Mouse (Mus musculus): Measurements from ENCODE around the gene Gm20388. TPM values are rescaled to one million over a fixed set of nuclear protein-coding genes. Genes with fewer than 3 reads are reported as not detected.

The Gm20388 gene
- total RNA-seq, 1 experiment, result 27.0 TPM

- Histone ChIP-seq H3K36me3 (ENCODE audit: control insufficient read depth, insufficient read depth, low read length, poor library complexity, severe bottlenecking) (no peaks in the 10 kb centered on the region), H3K27ac (ENCODE audit: insufficient read depth, low read depth, low read length, poor library complexity, severe bottlenecking) (no peak overlapping the region), H3K4me1 (ENCODE audit: control insufficient read depth in 2 of 2, insufficient read depth in 2 of 2, low read length in 2 of 2, poor library complexity in 1 of 2) (peaks cover 0 to 7% of the 10 kb centered on the region in 2 experiments; a peak in 1 of 4 replicates), H3K4me3 (ENCODE audit: insufficient read depth in 1 of 2, low read depth in 1 of 2, low read length in 2 of 2, poor library complexity in 1 of 2, severe bottlenecking in 1 of 2) (no peak overlapping the region), H3K9ac (ENCODE audit: insufficient read depth, low read depth, low read length, poor library complexity, severe bottlenecking) (no peak overlapping the region), H3K9me3 (ENCODE audit: control insufficient read depth, insufficient read depth, low read depth, low read length) (no peaks in the 10 kb centered on the region)
- in situ Hi-C loops (cut with MboI; ENCODE audit: low sequenced_read_pairs in 2 of 2, unreplicated experiment in 2 of 2), result no loop called here
- DNase-seq (ENCODE audit: low read depth, low spot score), result no peak
- TF ChIP-seq MAFK (IDR thresholded peaks at IDR 0.05; ENCODE audit: insufficient read depth, low read depth, low read length) (no peak), HCFC1 (IDR thresholded peaks at IDR 0.05; ENCODE audit: borderline replicate concordance, insufficient read depth, low read length) (no peak), ZC3H11A (IDR thresholded peaks at IDR 0.05; ENCODE audit: borderline replicate concordance, low read depth, low read length) (no peak)
These were observed 4353.4 kb downstream of the Gm20388 start for GRCm38 (mm10) chr8:124264032-124264431.

GRCm38 (mm10) chr8:124264671-124265070, 4354.0 kb downstream of the Gm20388 start:
- no peak for DNase-seq (ENCODE audit: low read depth, low spot score)
- Histone ChIP-seq H3K4me3 (ENCODE audit: insufficient read depth in 1 of 2, low read depth in 1 of 2, low read length in 2 of 2, poor library complexity in 1 of 2, severe bottlenecking in 1 of 2) (no peak overlapping the region), H3K27ac (ENCODE audit: insufficient read depth, low read depth, low read length, poor library complexity, severe bottlenecking) (no peak overlapping the region), H3K9me3 (ENCODE audit: control insufficient read depth, insufficient read depth, low read depth, low read length) (no peaks in the 10 kb centered on the region), H3K36me3 (ENCODE audit: control insufficient read depth, insufficient read depth, low read length, poor library complexity, severe bottlenecking) (no peaks in the 10 kb centered on the region), H3K4me1 (ENCODE audit: control insufficient read depth in 2 of 2, insufficient read depth in 2 of 2, low read length in 2 of 2, poor library complexity in 1 of 2) (peaks cover 0 to 4% of the 10 kb centered on the region in 2 experiments; a peak in 1 of 4 replicates), H3K9ac (ENCODE audit: insufficient read depth, low read depth, low read length, poor library complexity, severe bottlenecking) (no peak overlapping the region)
- in situ Hi-C loops (cut with MboI; ENCODE audit: low sequenced_read_pairs in 2 of 2, unreplicated experiment in 2 of 2), result no loop called here
- no peak for TF ChIP-seq CHD2 (IDR thresholded peaks at IDR 0.05; ENCODE audit: low read depth, low read length)
- TF ChIP-seq MAFK (IDR thresholded peaks at IDR 0.05; ENCODE audit: insufficient read depth, low read depth, low read length), result no peak
- no peak for TF ChIP-seq HCFC1 (IDR thresholded peaks at IDR 0.05; ENCODE audit: borderline replicate concordance, insufficient read depth, low read length)
- TF ChIP-seq ZC3H11A (IDR thresholded peaks at IDR 0.05; ENCODE audit: borderline replicate concordance, low read depth, low read length), result no peak

- in situ Hi-C loops (cut with MboI; ENCODE audit: low sequenced_read_pairs in 2 of 2, unreplicated experiment in 2 of 2), result no loop called here
- TF ChIP-seq ZNF384 (IDR thresholded peaks at IDR 0.05; ENCODE audit: low read depth, low read length) (no peak), CHD2 (IDR thresholded peaks at IDR 0.05; ENCODE audit: low read depth, low read length) (no peak), ZC3H11A (IDR thresholded peaks at IDR 0.05; ENCODE audit: borderline replicate concordance, low read depth, low read length) (no peak), MAFK (IDR thresholded peaks at IDR 0.05; ENCODE audit: insufficient read depth, low read depth, low read length) (no peak)
- Histone ChIP-seq H3K4me3 (ENCODE audit: insufficient read depth in 1 of 2, low read depth in 1 of 2, low read length in 2 of 2, poor library complexity in 1 of 2, severe bottlenecking in 1 of 2) (no peak overlapping the region), H3K36me3 (ENCODE audit: control insufficient read depth, insufficient read depth, low read length, poor library complexity, severe bottlenecking) (no peaks in the 10 kb centered on the region), H3K9me3 (ENCODE audit: control insufficient read depth, insufficient read depth, low read depth, low read length) (no peaks in the 10 kb centered on the region), H3K9ac (ENCODE audit: insufficient read depth, low read depth, low read length, poor library complexity, severe bottlenecking) (no peak overlapping the region), H3K27ac (ENCODE audit: insufficient read depth, low read depth, low read length, poor library complexity, severe bottlenecking) (no peak overlapping the region), H3K4me1 (ENCODE audit: control insufficient read depth in 2 of 2, insufficient read depth in 2 of 2, low read length in 2 of 2, poor library complexity in 1 of 2) (peaks cover 0 to 4% of the 10 kb centered on the region in 2 experiments; a peak in 1 of 4 replicates)
- no peak for DNase-seq (ENCODE audit: low read depth, low spot score)
These were observed 4354.5 kb downstream of the Gm20388 start for GRCm38 (mm10) chr8:124265130-124265529.

DNA sequence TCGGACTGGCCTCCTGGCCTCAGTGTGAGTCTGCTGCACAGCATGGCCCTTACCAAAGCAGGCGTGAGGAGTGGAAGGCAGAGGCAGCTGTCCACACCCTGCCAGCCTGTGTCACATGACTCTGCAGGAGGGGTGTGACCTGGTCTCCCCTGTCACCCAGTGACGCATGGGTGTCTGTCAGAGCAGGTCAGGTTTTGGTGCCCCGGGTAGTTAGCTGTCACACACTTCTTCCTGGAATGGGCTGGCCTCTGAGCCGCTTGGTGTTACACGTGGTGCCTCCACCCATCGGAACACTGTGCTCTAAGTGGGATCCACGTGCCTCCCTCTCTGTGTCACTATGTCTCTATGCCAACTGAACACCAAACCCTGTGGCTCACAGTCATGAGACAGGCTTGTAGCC, 4355.2 kb downstream of the Gm20388 start:
- H3K4me1 ChIP-seq (ENCODE audit: control insufficient read depth in 2 of 2, insufficient read depth in 2 of 2, low read length in 2 of 2, poor library complexity in 1 of 2), result peaks cover 0 to 6% of the 10 kb centered on the region in 2 experiments; a peak in 1 of 4 replicates
- no peak for DNase-seq (ENCODE audit: low read depth, low spot score)
- in situ Hi-C loops (cut with MboI; ENCODE audit: low sequenced_read_pairs in 2 of 2, unreplicated experiment in 2 of 2), result no loop called here
- H3K9me3 ChIP-seq (ENCODE audit: control insufficient read depth, insufficient read depth, low read depth, low read length), result no peaks in the 10 kb centered on the region
- no peak overlapping the region for H3K27ac ChIP-seq (ENCODE audit: insufficient read depth, low read depth, low read length, poor library complexity, severe bottlenecking)
- H3K9ac ChIP-seq (ENCODE audit: insufficient read depth, low read depth, low read length, poor library complexity, severe bottlenecking), result no peak overlapping the region
- TF ChIP-seq MAFK (IDR thresholded peaks at IDR 0.05; ENCODE audit: insufficient read depth, low read depth, low read length), result no peak
- no peaks in the 10 kb centered on the region for H3K36me3 ChIP-seq (ENCODE audit: control insufficient read depth, insufficient read depth, low read length, poor library complexity, severe bottlenecking)
- no peak overlapping the region for H3K4me3 ChIP-seq (ENCODE audit: insufficient read depth in 1 of 2, low read depth in 1 of 2, low read length in 2 of 2, poor library complexity in 1 of 2, severe bottlenecking in 1 of 2)

DNA sequence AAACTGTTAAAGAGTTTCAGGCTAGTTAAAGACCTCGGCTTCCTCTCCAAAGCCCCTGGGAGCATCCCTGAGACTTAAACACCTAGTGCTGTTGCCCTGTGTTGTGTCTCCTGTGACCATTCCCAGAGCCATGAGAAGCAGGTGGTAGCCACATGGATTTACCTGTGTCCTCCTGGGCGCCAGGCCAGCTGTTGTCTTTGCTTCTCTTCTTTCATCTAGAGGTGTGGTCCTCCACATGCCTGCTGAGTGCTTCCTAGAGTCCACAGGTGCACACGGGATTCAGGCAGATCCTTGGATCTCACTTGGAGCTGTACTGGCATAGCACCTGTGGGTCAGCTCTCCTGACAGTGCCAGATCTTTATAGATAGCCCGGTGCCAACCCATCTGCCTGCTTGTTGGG, 4356.6 kb downstream of the Gm20388 start:
- Histone ChIP-seq H3K27ac (ENCODE audit: insufficient read depth, low read depth, low read length, poor library complexity, severe bottlenecking) (no peak overlapping the region), H3K9me3 (ENCODE audit: control insufficient read depth, insufficient read depth, low read depth, low read length) (no peaks in the 10 kb centered on the region), H3K4me1 (ENCODE audit: control insufficient read depth in 2 of 2, insufficient read depth in 2 of 2, low read length in 2 of 2, poor library complexity in 1 of 2) (peaks cover 4 to 8% of the 10 kb centered on the region in 2 experiments; a peak in 2 of 4 replicates), H3K36me3 (ENCODE audit: control insufficient read depth, insufficient read depth, low read length, poor library complexity, severe bottlenecking) (no peaks in the 10 kb centered on the region), H3K9ac (ENCODE audit: insufficient read depth, low read depth, low read length, poor library complexity, severe bottlenecking) (no peak overlapping the region), H3K4me3 (ENCODE audit: insufficient read depth in 1 of 2, low read depth in 1 of 2, low read length in 2 of 2, poor library complexity in 1 of 2, severe bottlenecking in 1 of 2) (no peak overlapping the region)
- DNase-seq (ENCODE audit: low read depth, low spot score), result no peak
- TF ChIP-seq CHD2 (IDR thresholded peaks at IDR 0.05; ENCODE audit: low read depth, low read length), result no peak
- TF ChIP-seq ZC3H11A (IDR thresholded peaks at IDR 0.05; ENCODE audit: borderline replicate concordance, low read depth, low read length), result no peak
- no peak for TF ChIP-seq ZNF384 (IDR thresholded peaks at IDR 0.05; ENCODE audit: low read depth, low read length)
- TF ChIP-seq HCFC1 (IDR thresholded peaks at IDR 0.05; ENCODE audit: borderline replicate concordance, insufficient read depth, low read length), result no peak
- TF ChIP-seq MAFK (IDR thresholded peaks at IDR 0.05; ENCODE audit: insufficient read depth, low read depth, low read length), result no peak
- in situ Hi-C loops (cut with MboI; ENCODE audit: low sequenced_read_pairs in 2 of 2, unreplicated experiment in 2 of 2), result no loop called here
